Mouse (Mus musculus): Measurements from ENCODE around the gene Gm960. TPM values are rescaled to one million over a fixed set of nuclear protein-coding genes. Genes with fewer than 3 reads are reported as not detected.

Gene Gm960
- polyA plus RNA-seq, 1 experiment from 2014 or later = 2.0 TPM

- Histone ChIP-seq H3K4me2 (replicated peaks; ENCODE audit: low read depth, low read length) (no peak overlapping the region), H3K4me3 (ENCODE audit: low read length) (no peak overlapping the region), H3K27me3 (ENCODE audit: insufficient read depth, low read length) (no peaks in the 10 kb centered on the region), H3K9me3 (ENCODE audit: low read length) (no peaks in the 10 kb centered on the region), H3K27ac (ENCODE audit: low read length) (no peak overlapping the region), H3K9ac (replicated peaks; ENCODE audit: low read length) (no peak overlapping the region), H3K36me3 (ENCODE audit: insufficient read depth, low read length) (peaks cover 20% of the 10 kb centered on the region), H3K4me1 (ENCODE audit: insufficient read depth, low read length) (peaks cover 17% of the 10 kb centered on the region; the same call in 1 of the 2 replicates)
- 83% methylated on average over 4 of the region's 4 CpGs for WGBS
- no peak for ATAC-seq (ENCODE audit: low FRiP score, low TSS enrichment)
Measured at GRCm38 (mm10) chr19:4608511-4608910, 90.0 kb downstream of the Gm960 start.

- WGBS = 91% methylated on average over 12 of the region's 12 CpGs
- Histone ChIP-seq H3K9me3 (ENCODE audit: low read length) (no peaks in the 10 kb centered on the region), H3K4me3 (ENCODE audit: low read length) (no peak overlapping the region), H3K36me3 (ENCODE audit: insufficient read depth, low read length) (peaks cover 13% of the 10 kb centered on the region), H3K9ac (replicated peaks; ENCODE audit: low read length) (no peak overlapping the region), H3K27me3 (ENCODE audit: insufficient read depth, low read length) (no peaks in the 10 kb centered on the region), H3K4me2 (replicated peaks; ENCODE audit: low read depth, low read length) (no peak overlapping the region), H3K27ac (ENCODE audit: low read length) (no peak overlapping the region), H3K4me1 (ENCODE audit: insufficient read depth, low read length) (peaks cover 7% of the 10 kb centered on the region; the same call in 1 of the 2 replicates)
- no peak for ATAC-seq (ENCODE audit: low FRiP score, low TSS enrichment)
Measured at GRCm38 (mm10) chr19:4607406-4607805, 91.1 kb downstream of the Gm960 start.

GRCm38 (mm10) chr19:4605654-4606053 lies 92.8 kb downstream of the Gm960 start:
- no peak; the same call in 1 of the 2 replicates for ATAC-seq (ENCODE audit: low FRiP score, low TSS enrichment)
- WGBS = 41% methylated on average over 4 of the region's 4 CpGs
- Histone ChIP-seq H3K27me3 (ENCODE audit: insufficient read depth, low read length) (no peaks in the 10 kb centered on the region), H3K4me2 (replicated peaks; ENCODE audit: low read depth, low read length) (no peak overlapping the region), H3K36me3 (ENCODE audit: insufficient read depth, low read length) (no peaks in the 10 kb centered on the region), H3K9me3 (ENCODE audit: low read length) (no peaks in the 10 kb centered on the region), H3K4me1 (ENCODE audit: insufficient read depth, low read length) (peaks cover 6% of the 10 kb centered on the region; the same call in 1 of the 2 replicates), H3K9ac (replicated peaks; ENCODE audit: low read length) (no peak overlapping the region), H3K4me3 (ENCODE audit: low read length) (no peak overlapping the region), H3K27ac (ENCODE audit: low read length) (no peak overlapping the region)

GRCm38 (mm10) chr19:4603801-4604723 lies 94.4 kb downstream of the Gm960 start:
- Histone ChIP-seq H3K4me1 (ENCODE audit: insufficient read depth, low read length) (peaks cover 6% of the 10 kb centered on the region; the same call in 1 of the 2 replicates), H3K9ac (replicated peaks; ENCODE audit: low read length) (no peak overlapping the region), H3K36me3 (ENCODE audit: insufficient read depth, low read length) (no peaks in the 10 kb centered on the region), H3K4me3 (ENCODE audit: low read length) (no peak overlapping the region), H3K4me2 (replicated peaks; ENCODE audit: low read depth, low read length) (no peak overlapping the region), H3K27me3 (ENCODE audit: insufficient read depth, low read length) (no peaks in the 10 kb centered on the region), H3K9me3 (ENCODE audit: low read length) (no peaks in the 10 kb centered on the region), H3K27ac (ENCODE audit: low read length) (no peak overlapping the region)
- WGBS = 37% methylated on average over 24 of the region's 24 CpGs
- ATAC-seq (ENCODE audit: low FRiP score, low TSS enrichment) = peak; percentile 86

- WGBS = 93% methylated on average over 20 of the region's 20 CpGs
Measured at GRCm38 (mm10) chr19:4602459-4602858, 96.0 kb downstream of the Gm960 start.

GRCm38 (mm10) chr19:4596071-4596470 lies 102.4 kb downstream of the Gm960 start:
- H3K4me1 ChIP-seq (ENCODE audit: insufficient read depth, low read length) = peaks cover 4% of the 10 kb centered on the region; the same call in 1 of the 2 replicates
- no peak overlapping the region for H3K27ac ChIP-seq (ENCODE audit: low read length)
- ATAC-seq (ENCODE audit: low FRiP score, low TSS enrichment) = no peak
- H3K27me3 ChIP-seq (ENCODE audit: insufficient read depth, low read length) = no peaks in the 10 kb centered on the region
- no peak overlapping the region for H3K9ac ChIP-seq (replicated peaks; ENCODE audit: low read length)
- no peak overlapping the region for H3K4me2 ChIP-seq (replicated peaks; ENCODE audit: low read depth, low read length)
- no peak overlapping the region for H3K4me3 ChIP-seq (ENCODE audit: low read length)
- H3K9me3 ChIP-seq (ENCODE audit: low read length) = no peaks in the 10 kb centered on the region
- 74% methylated on average over 2 of the region's 2 CpGs for WGBS
- no peaks in the 10 kb centered on the region for H3K36me3 ChIP-seq (ENCODE audit: insufficient read depth, low read length)

More at GRCm38 (mm10) chr19:4602459-4602858, 96.0 kb downstream of the Gm960 start:
- Histone ChIP-seq H3K27me3 (ENCODE audit: insufficient read depth, low read length) (no peaks in the 10 kb centered on the region), H3K4me3 (ENCODE audit: low read length) (no peak overlapping the region), H3K9ac (replicated peaks; ENCODE audit: low read length) (no peak overlapping the region), H3K4me1 (ENCODE audit: insufficient read depth, low read length) (peaks cover 6% of the 10 kb centered on the region; the same call in 1 of the 2 replicates), H3K9me3 (ENCODE audit: low read length) (no peaks in the 10 kb centered on the region), H3K36me3 (ENCODE audit: insufficient read depth, low read length) (no peaks in the 10 kb centered on the region), H3K27ac (ENCODE audit: low read length) (no peak overlapping the region), H3K4me2 (replicated peaks; ENCODE audit: low read depth, low read length) (no peak overlapping the region)
- no peak for ATAC-seq (ENCODE audit: low FRiP score, low TSS enrichment)

GRCm38 (mm10) chr19:4593792-4594522 lies 104.5 kb downstream of the Gm960 start:
- Histone ChIP-seq H3K27me3 (ENCODE audit: insufficient read depth, low read length) (no peaks in the 10 kb centered on the region), H3K36me3 (ENCODE audit: insufficient read depth, low read length) (no peaks in the 10 kb centered on the region), H3K9me3 (ENCODE audit: low read length) (no peaks in the 10 kb centered on the region), H3K9ac (replicated peaks; ENCODE audit: low read length) (no peak overlapping the region), H3K4me3 (ENCODE audit: low read length) (no peak overlapping the region), H3K4me2 (replicated peaks; ENCODE audit: low read depth, low read length) (no peak overlapping the region), H3K27ac (ENCODE audit: low read length) (no peak overlapping the region), H3K4me1 (ENCODE audit: insufficient read depth, low read length) (peaks cover 4% of the 10 kb centered on the region; the same call in 1 of the 2 replicates)
- 27% methylated on average over 7 of the region's 7 CpGs for WGBS
- ATAC-seq (ENCODE audit: low FRiP score, low TSS enrichment) = peak; percentile 74

- no peaks in the 10 kb centered on the region for H3K27me3 ChIP-seq (ENCODE audit: insufficient read depth, low read length)
- H3K4me1 ChIP-seq (ENCODE audit: insufficient read depth, low read length) = peaks cover 4% of the 10 kb centered on the region; the same call in 1 of the 2 replicates
- H3K4me2 ChIP-seq (replicated peaks; ENCODE audit: low read depth, low read length) = no peak overlapping the region
- no peaks in the 10 kb centered on the region for H3K36me3 ChIP-seq (ENCODE audit: insufficient read depth, low read length)
- 68% methylated on average over 3 of the region's 3 CpGs for WGBS
- H3K27ac ChIP-seq (ENCODE audit: low read length) = no peak overlapping the region
- no peak overlapping the region for H3K4me3 ChIP-seq (ENCODE audit: low read length)
- no peak for ATAC-seq (ENCODE audit: low FRiP score, low TSS enrichment)
- no peaks in the 10 kb centered on the region for H3K9me3 ChIP-seq (ENCODE audit: low read length)
- no peak overlapping the region for H3K9ac ChIP-seq (replicated peaks; ENCODE audit: low read length)
Measured at GRCm38 (mm10) chr19:4590025-4590424, 108.4 kb downstream of the Gm960 start.

- peaks cover 1% of the 10 kb centered on the region; the same call in 1 of the 2 replicates for H3K4me1 ChIP-seq (ENCODE audit: insufficient read depth, low read length)
- 71% methylated on average over 1 of the region's 1 CpGs for WGBS
- no peaks in the 10 kb centered on the region for H3K9me3 ChIP-seq (ENCODE audit: low read length)
- no peaks in the 10 kb centered on the region for H3K27me3 ChIP-seq (ENCODE audit: insufficient read depth, low read length)
- no peaks in the 10 kb centered on the region for H3K36me3 ChIP-seq (ENCODE audit: insufficient read depth, low read length)
- no peak overlapping the region for H3K4me3 ChIP-seq (ENCODE audit: low read length)
- no peak overlapping the region for H3K27ac ChIP-seq (ENCODE audit: low read length)
- no peak overlapping the region for H3K4me2 ChIP-seq (replicated peaks; ENCODE audit: low read depth, low read length)
- no peak overlapping the region for H3K9ac ChIP-seq (replicated peaks; ENCODE audit: low read length)
- ATAC-seq (ENCODE audit: low FRiP score, low TSS enrichment) = no peak
Measured at GRCm38 (mm10) chr19:4589081-4589480, 109.4 kb downstream of the Gm960 start.
